Mouse (Mus musculus) bone marrow, adult 2 months (tissue): Measurements from ENCODE around the gene 4930544D05Rik. TPM values are rescaled to one million over a fixed set of nuclear protein-coding genes. Genes with fewer than 3 reads are reported as not detected.
"Not testable (repeated sequence)": the region's sequence is repeated elsewhere in the genome, so short reads cannot be mapped to it uniquely, and the experiment has no call there.

ENCODE experiments used
- H3K27ac ChIP-seq: fragments of 200-500 bp; 2 replicates; pipeline ENCODE4 v1.5.1; 2012; ENCODE audit warnings: low read depth, mild to moderate bottlenecking, control low read depth, inconsistent platforms, low read length; ENCODE audit not compliant: control insufficient read depth, poor library complexity, insufficient read depth
- H3K4me1 ChIP-seq: fragments of 200-500 bp; 2 replicates; pipeline ENCODE4 v1.6.1; 2011; ENCODE audit warnings: low read length; ENCODE audit not compliant: control insufficient read depth, insufficient read depth
- H3K4me3 ChIP-seq: fragments of 200-500 bp; replicated peaks from 2 replicates; pipeline ENCODE3; 2011; ENCODE audit warnings: mild to moderate bottlenecking, low read depth, low read length, control low read depth; ENCODE audit not compliant: control insufficient read depth
- CTCF ChIP-seq: fragments of 200-500 bp; IDR thresholded peaks from 2 replicates; pipeline ENCODE4 v1.5.1; 2011; ENCODE audit warnings: low read length, control low read depth; ENCODE audit not compliant: control insufficient read depth, insufficient read depth
- POLR2A ChIP-seq: fragments of 200-500 bp; IDR thresholded peaks from 2 replicates; pipeline ENCODE4 v1.6.1; 2011; ENCODE audit warnings: low read depth, mild to moderate bottlenecking, control low read depth, low read length, borderline replicate concordance; ENCODE audit not compliant: control insufficient read depth
- WGBS: fragments of 180-500 bp; shearing (Covaris S2); methylation state at CpG from one replicate; pipeline ENCODE4 v1.1.7; 2018; 5-methylcytosine and 5-hydroxymethylcytosine counted together
- polyA plus RNA-seq: library from polyadenylated mRNA; stranded (reverse); fragments of >200 nt; gene quantifications from 2 replicates; pipeline ENCODE4 v1.2.4, GENCODE M21; 2011; ENCODE audit warnings: low replicate concordance; ENCODE audit not compliant: missing spikeins, insufficient read depth, insufficient read length

4930544D05Rik gene
- not detected in 2 replicates for polyA plus RNA-seq

GRCm38 (mm10) chr11:70615516-70616093 is at the start of gene 4930544D05Rik:
Gene 4930544D05Rik, plus strand, starts transcription at chr11:70615848.
- Histone ChIP-seq H3K4me1 (no peaks in the 10 kb centered on the region; the same call in 1 of the 2 replicates), H3K4me3 (peak within 1 kb of the TSS; percentile 71), H3K27ac (0 out of 2 replicates have a peak within 1 kb of the TSS, but pooled peaks have one; percentile 14)
- WGBS, result 13% methylated on average over 21 of the region's 21 CpGs
- no peak for TF ChIP-seq POLR2A
- TF ChIP-seq CTCF, result no peak

- 80% methylated on average over 7 of the region's 7 CpGs for WGBS
- H3K4me3 ChIP-seq, result no peak overlapping the region
- no peak overlapping the region for H3K27ac ChIP-seq
- no peaks in the 10 kb centered on the region; the same call in 1 of the 2 replicates for H3K4me1 ChIP-seq
- TF ChIP-seq POLR2A (no peak), CTCF (no peak)
Observed at GRCm38 (mm10) chr11:70566586-70566985, 49.1 kb upstream of the 4930544D05Rik start.

GRCm38 (mm10) chr11:70570614-70571013 is 45.0 kb upstream of the 4930544D05Rik start:
- H3K27ac ChIP-seq, H3K4me3 ChIP-seq, H3K4me1 ChIP-seq: not testable (repeated sequence)
- 56% methylated on average over 1 of the region's 1 CpGs for WGBS

- Histone ChIP-seq H3K27ac (no peak overlapping the region), H3K4me3 (no peak overlapping the region), H3K4me1 (no peaks in the 10 kb centered on the region; the same call in 1 of the 2 replicates)
- TF ChIP-seq CTCF (no peak), POLR2A (no peak)
- WGBS, result 80% methylated on average over 1 of the region's 1 CpGs
Observed at GRCm38 (mm10) chr11:70571641-70572040, 44.0 kb upstream of the 4930544D05Rik start.

GRCm38 (mm10) chr11:70572348-70572902 is 43.2 kb upstream of the 4930544D05Rik start:
- 74% methylated on average over 5 of the region's 5 CpGs for WGBS
- H3K27ac ChIP-seq, result no peak overlapping the region
- no peaks in the 10 kb centered on the region; the same call in 1 of the 2 replicates for H3K4me1 ChIP-seq
- H3K4me3 ChIP-seq, result no peak overlapping the region
- TF ChIP-seq POLR2A, result no peak
- no peak for TF ChIP-seq CTCF

- Histone ChIP-seq H3K4me3 (no peak overlapping the region), H3K27ac (no peak overlapping the region), H3K4me1 (no peaks in the 10 kb centered on the region; the same call in 1 of the 2 replicates)
- 88% methylated on average over 6 of the region's 6 CpGs for WGBS
- TF ChIP-seq POLR2A (no peak), CTCF (no peak)
Observed at GRCm38 (mm10) chr11:70573872-70574271, 41.8 kb upstream of the 4930544D05Rik start.

- TF ChIP-seq CTCF, result no peak
- no peak for TF ChIP-seq POLR2A
- H3K4me1 ChIP-seq, result peaks cover 3% of the 10 kb centered on the region
- H3K27ac ChIP-seq, result no peak overlapping the region
- 76% methylated on average over 3 of the region's 3 CpGs for WGBS
- no peak overlapping the region for H3K4me3 ChIP-seq
Observed at GRCm38 (mm10) chr11:70577201-70577600, 38.4 kb upstream of the 4930544D05Rik start.

- no peak for TF ChIP-seq POLR2A
- no peak for TF ChIP-seq CTCF
- H3K27ac ChIP-seq, result no peak overlapping the region
- peaks cover 5% of the 10 kb centered on the region for H3K4me1 ChIP-seq
- 81% methylated on average over 6 of the region's 6 CpGs for WGBS
- no peak overlapping the region for H3K4me3 ChIP-seq
Observed at GRCm38 (mm10) chr11:70578962-70579361, 36.7 kb upstream of the 4930544D05Rik start.
